Comparison of ENCODE assay signal across 8 mouse cellular contexts in the genomic region with DNA sequence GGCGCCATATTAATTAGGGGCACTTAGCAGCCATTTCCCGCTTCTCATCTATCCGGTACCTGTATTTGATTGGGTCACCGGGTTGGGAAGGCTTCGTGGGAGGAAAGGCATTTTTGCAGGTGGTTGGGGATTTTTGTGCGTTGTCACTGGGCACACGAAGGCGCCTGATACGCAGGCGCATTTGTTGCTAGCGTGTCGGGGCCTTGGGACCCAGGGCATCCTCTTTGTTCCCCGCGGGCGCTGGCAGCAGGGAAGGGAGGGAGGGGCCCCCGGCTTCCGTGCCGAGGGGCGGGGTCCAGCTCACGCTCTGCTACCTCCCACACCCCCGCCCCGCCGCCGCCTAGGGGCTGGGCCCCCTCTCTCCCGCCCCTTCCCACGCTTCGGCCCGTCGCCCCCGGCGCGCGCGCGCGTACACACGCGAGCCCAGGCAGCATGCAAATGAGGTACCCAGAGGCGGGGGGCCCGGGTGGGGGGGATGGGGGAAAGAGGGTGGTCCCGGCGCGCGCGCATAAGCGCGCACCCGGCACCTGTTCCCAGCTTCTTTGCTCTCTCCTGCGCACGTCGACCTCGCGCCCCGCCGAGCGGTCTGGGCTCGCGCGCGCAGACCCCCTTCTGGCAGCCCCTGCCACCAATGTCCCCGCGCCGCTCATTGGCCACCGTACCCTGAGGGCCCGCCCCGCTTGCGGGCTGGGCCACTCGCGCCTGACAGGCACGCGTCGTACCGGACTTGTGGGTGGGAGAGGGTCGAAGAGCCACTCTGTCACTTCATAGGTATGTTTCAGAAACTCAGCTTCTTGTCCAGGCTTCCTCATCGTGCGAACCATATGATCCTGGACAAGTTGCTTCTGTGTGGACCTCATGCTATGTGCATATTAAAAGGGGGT. TPM values are rescaled to one million over a fixed set of nuclear protein-coding genes. Genes with fewer than 3 reads are reported as not detected.
DNase-seq lines count a peak whose midpoint lies in the region; ATAC-seq lines count a peak whose summit lies in the region.

A gene (plus strand): TSS at position 379 of the 884 bp plus-strand sequence.

- ATAC-seq in hindbrain, embryonic 15.5 days (ENCODE audit: low FRiP score, low read depth): peak; percentile 80

- whole genome bisulfite sequencing in hindbrain, embryonic 15.5 days: under 1% methylated on average over 54 of the region's 76 CpGs

- peak within 1 kb of the TSS; percentile 87 for H3K4me3 ChIP-seq in hindbrain, embryonic 15.5 days

- H3K4me2 ChIP-seq in hindbrain, embryonic 15.5 days: peak within 1 kb of the TSS; percentile 64

- H3K27me3 ChIP-seq in hindbrain, embryonic 15.5 days: no peaks in the 10 kb centered on the region

- H3K9me3 ChIP-seq in hindbrain, embryonic 15.5 days: no peaks in the 10 kb centered on the region

- peaks cover 23% of the 10 kb centered on the region for H3K36me3 ChIP-seq in hindbrain, embryonic 15.5 days

- H3K9ac ChIP-seq in hindbrain, embryonic 15.5 days: peak within 1 kb of the TSS; percentile 76

- peaks cover 10% of the 10 kb centered on the region for H3K4me1 ChIP-seq in hindbrain, embryonic 15.5 days (replicated peaks)

- peak; percentile 97 for DNase-seq in ZHBTc4 (ENCODE audit: low read depth, low spot score)
- peak; percentile 85 to 93 for DNase-seq in cerebellum, postnatal 4 days (ENCODE audit: low spot score in 2 of 2)
- DNase-seq in frontal cortex, postnatal 36 days (ENCODE audit: low spot score in 2 of 2): peak; percentile 90 to 95
- peak; percentile 90 to 92 for DNase-seq in layer of hippocampus, postnatal 36 days
- peak; percentile 95 for DNase-seq in lung, postnatal 25 days (ENCODE audit: low spot score)
- peak; percentile 95 for DNase-seq in retina, embryonic 14.5 days (ENCODE audit: low spot score)
- peak; percentile 96 to 97 for DNase-seq in thymus, postnatal 36 days

- H3K27ac ChIP-seq in hindbrain, embryonic 15.5 days (replicated peaks): peak within 1 kb of the TSS; percentile 99

RNA-seq across cellular contexts. Expression of the gene that starts here (rescaled TPM):
- polyA plus RNA-seq in hindbrain, embryonic 15.5 days (2015; fragmentation: Nextera tagmentation; extraction: Ambion mirVana): 1.2 TPM in 1 of 2 replicates, not detected in the other
- not detected for total RNA-seq in layer of hippocampus, postnatal 36 days (2021)

Comparison
In these comparisons a context has a peak if more than half of its experiments do, and no peak if none do; other contexts are left out.
1. Peak in every context shown above with its lines: DNase-seq, ATAC-seq, H3K4me3 ChIP-seq and H3K27ac ChIP-seq.
2. Peak in DNase-seq in layer of hippocampus, postnatal 36 days; RNA of the gene not detected or under 1 TPM.